7 mouse cellular contexts compared by ENCODE assay signal in genomic region chr12:76546383-76547276, GRCm38 (mm10). TPM values are rescaled to one million over a fixed set of nuclear protein-coding genes. Genes with fewer than 3 reads are reported as not detected.
A peak's percentile ranks its signal among the peaks of the same experiment; 100 is the strongest.
DNase-seq lines count a peak whose midpoint lies in the region; ATAC-seq and TF ChIP-seq lines count a peak whose summit lies in the region.

No protein-coding gene starts in this region.

- H3K4me2 ChIP-seq in neural tube, embryonic 12.5 days (replicated peaks), result peak overlapping the region; percentile 53

- no peak for TF ChIP-seq CTCF in cortical plate, adult 2 months (IDR thresholded peaks at IDR 0.05; ENCODE audit: extremely low read depth, insufficient read depth, low read length)

- no peak for TF ChIP-seq POLR2A in cortical plate, adult 2 months (IDR thresholded peaks at IDR 0.05; ENCODE audit: extremely low read depth, insufficient read depth, low read length)

- peaks cover 19% of the 10 kb centered on the region for H3K27me3 ChIP-seq in neural tube, embryonic 12.5 days (replicated peaks)

- 0 out of 2 replicates have a peak, but pooled peaks have one; percentile 3 for ATAC-seq in neural tube, embryonic 12.5 days (ENCODE audit: low FRiP score, low read depth)

- H3K4me3 ChIP-seq in cortical plate, adult 2 months (ENCODE audit: insufficient read depth, low read length), result peak overlapping the region; percentile 30; the same call in 1 of the 2 replicates
- H3K4me3 ChIP-seq in neural tube, embryonic 12.5 days, result no peak overlapping the region

- 5% methylated on average over 28 of the region's 28 CpGs for WGBS in neural tube, embryonic 12.5 days

- 0 out of 2 replicates have a peak, but pooled peaks cover 4% of the 10 kb centered on the region for H3K4me1 ChIP-seq in cortical plate, adult 2 months (ENCODE audit: control insufficient read depth, insufficient read depth, low read length)
- H3K4me1 ChIP-seq in neural tube, embryonic 12.5 days, result peaks cover 25% of the 10 kb centered on the region

- no peaks in the 10 kb centered on the region for H3K36me3 ChIP-seq in neural tube, embryonic 12.5 days

- DNase-seq in urinary bladder, postnatal 14 days (ENCODE audit: low spot score), result peak; percentile 54
- no peak for DNase-seq in urinary bladder, adult 18-20 months (ENCODE audit: low spot score in 2 of 2)
- DNase-seq in heart, postnatal 10 days, result peak; percentile 61 to 70
- peak; percentile 59 to 70 for DNase-seq in layer of hippocampus, postnatal 10 days (ENCODE audit: low spot score in 2 of 2)
- no peak for DNase-seq in urinary bladder, postnatal 36 days (ENCODE audit: low spot score in 2 of 2)

- intact Hi-C loops in heart, postnatal 10 days (cut with DNase I), result no loop called here

- H3K9me3 ChIP-seq in neural tube, embryonic 12.5 days, result no peaks in the 10 kb centered on the region

- peak overlapping the region; percentile 32 for H3K27ac ChIP-seq in cortical plate, adult 2 months (ENCODE audit: insufficient read depth, low read length)
- no peak overlapping the region for H3K27ac ChIP-seq in neural tube, embryonic 12.5 days

- no peak overlapping the region for H3K9ac ChIP-seq in neural tube, embryonic 12.5 days

RNA-seq across cellular contexts. Expression of gene Plekhg3, which starts 15.9 kb away (rescaled TPM):
- 16.0 and 19.0 TPM in 2 replicates for polyA plus RNA-seq in cortical plate, adult 2 months (2012; rRNA removed)
- total RNA-seq in heart, postnatal 10 days (2021), result 10 to 100 TPM; 22.7 to 24.6 TPM
- total RNA-seq in layer of hippocampus, postnatal 10 days (2021), result 1 to 10 TPM; 6.1 to 6.2 TPM
- polyA plus RNA-seq in neural tube, embryonic 12.5 days (2016; fragmentation: Nextera tagmentation; extraction: Ambion mirVana), result 1.9 and 2.0 TPM in 2 replicates

Comparison
In these comparisons a context has a peak if more than half of its experiments do, and no peak if none do; other contexts are left out.
1. DNase-seq: peak in urinary bladder, postnatal 14 days (single experiment), heart, postnatal 10 days (2 of 2) and layer of hippocampus, postnatal 10 days (2 of 2); none in urinary bladder, adult 18-20 months (0 of 2) and urinary bladder, postnatal 36 days (0 of 2).